Mouse (Mus musculus) myocyte (in vitro differentiated cells): Measurements from ENCODE around the gene Prkn. TPM values are rescaled to one million over a fixed set of nuclear protein-coding genes. Genes with fewer than 3 reads are reported as not detected.

ENCODE experiments used
- H3K27me3 ChIP-seq: one replicate; pipeline ENCODE4 v1.6.1; 2011; ENCODE audit not compliant: control insufficient read depth, insufficient read depth, insufficient read length
- H3K36me3 ChIP-seq: one replicate; pipeline ENCODE4 v1.6.1; 2011; ENCODE audit not compliant: control insufficient read depth, insufficient read depth
- H3K4me2 ChIP-seq: one replicate; pipeline ENCODE4 v1.6.1; 2011; ENCODE audit warnings: low read depth, control low read depth
- H3K4me3 ChIP-seq: one replicate; pipeline ENCODE4 v1.5.1; 2011; ENCODE audit warnings: mild to moderate bottlenecking, control low read depth, moderate library complexity
- H3K79me2 ChIP-seq: one replicate; pipeline ENCODE4 v1.6.1; 2011; ENCODE audit not compliant: control insufficient read depth, insufficient read depth
- H3ac ChIP-seq: one replicate; pipeline ENCODE4 v1.6.1; 2011; ENCODE audit not compliant: control insufficient read depth, insufficient read length
- CEBPB ChIP-seq: IDR thresholded peaks from 2 replicates; pipeline ENCODE4 v1.6.1; 2011; ENCODE audit warnings: mild to moderate bottlenecking, moderate library complexity; ENCODE audit not compliant: poor library complexity, insufficient read depth, severe bottlenecking
- E2F4 ChIP-seq: IDR thresholded peaks from one replicate; pipeline ENCODE4 v1.6.1; 2011; ENCODE audit warnings: mild to moderate bottlenecking, control low read depth, moderate library complexity; ENCODE audit not compliant: insufficient read depth
- MAX ChIP-seq: IDR thresholded peaks from one replicate; pipeline ENCODE4 v1.6.1; 2011; ENCODE audit warnings: low read depth, mild to moderate bottlenecking, control low read depth
- MYOD1 ChIP-seq, 3 experiments: IDR thresholded peaks; one replicate each; pipeline ENCODE4 v1.6.1; 2011; ENCODE audit warnings: control low read depth in 2 of 3, low read depth in 2 of 3, mild to moderate bottlenecking in 2 of 3, moderate library complexity in 1 of 3; ENCODE audit not compliant: insufficient read length in 2 of 3, control insufficient read depth in 1 of 3
- MYOG ChIP-seq, 3 experiments: IDR thresholded peaks; one replicate each; pipeline ENCODE4 v1.6.1; 2011; ENCODE audit warnings: control low read depth in 2 of 3, low read depth in 2 of 3, mild to moderate bottlenecking in 2 of 3; ENCODE audit not compliant: insufficient read length in 2 of 3, control insufficient read depth in 1 of 3, insufficient read depth in 1 of 3
- POLR2A ChIP-seq: IDR thresholded peaks from one replicate; pipeline ENCODE4 v1.6.1; 2011; ENCODE audit warnings: low read depth, mild to moderate bottlenecking, control low read depth, moderate library complexity; ENCODE audit not compliant: insufficient read length
- POLR2AphosphoS2 ChIP-seq: IDR thresholded peaks from one replicate; pipeline ENCODE4 v1.6.1; 2011; ENCODE audit warnings: low read depth, control low read depth; ENCODE audit not compliant: insufficient read length
- REST ChIP-seq: IDR thresholded peaks from one replicate; pipeline ENCODE4 v1.6.1; 2011; ENCODE audit warnings: mild to moderate bottlenecking, control low read depth, moderate library complexity; ENCODE audit not compliant: insufficient read depth, insufficient read length
- SRF ChIP-seq: IDR thresholded peaks from one replicate; pipeline ENCODE4 v1.6.1; 2011; ENCODE audit warnings: low read depth; ENCODE audit not compliant: control insufficient read depth, insufficient read length
- TCF12 ChIP-seq: IDR thresholded peaks from one replicate; pipeline ENCODE4 v1.6.1; 2011; ENCODE audit warnings: mild to moderate bottlenecking, control low read depth; ENCODE audit not compliant: poor library complexity, insufficient read depth, severe bottlenecking
- TCF3 ChIP-seq: IDR thresholded peaks from one replicate; pipeline ENCODE4 v1.6.1; 2011; ENCODE audit warnings: low read depth, control low read depth; ENCODE audit not compliant: insufficient read length
- USF1 ChIP-seq: IDR thresholded peaks from one replicate; pipeline ENCODE4 v1.6.1; 2011; ENCODE audit warnings: low read depth, mild to moderate bottlenecking, control low read depth, moderate library complexity
- polyA plus RNA-seq: library from polyadenylated mRNA; unstranded; fragments of >200 nt; fragmentation: generic; extraction: Trizol; gene quantifications from one replicate; pipeline ENCODE4 v1.2.1, GENCODE M21; 2012; ENCODE audit warnings: missing spikeins

Prkn gene
- polyA plus RNA-seq, 1 experiment, result 0.26 TPM

GRCm38 (mm10) chr17:11844989-11845388 lies 1004.8 kb downstream of the Prkn start:
- no peaks in the 10 kb centered on the region for H3K79me2 ChIP-seq
- no peak overlapping the region for H3K4me2 ChIP-seq
- H3K4me3 ChIP-seq, result no peak overlapping the region
- no peaks in the 10 kb centered on the region for H3K27me3 ChIP-seq
- no peaks in the 10 kb centered on the region for H3K36me3 ChIP-seq
- TF ChIP-seq SRF, result no peak
- TF ChIP-seq MYOG (IDR thresholded peaks at IDR 0.05; ENCODE audit: control insufficient read depth in 1 of 3, insufficient read depth in 1 of 3, insufficient read length in 2 of 3, low read depth in 2 of 3), result no peak
- TF ChIP-seq POLR2AphosphoS2, result no peak
- TF ChIP-seq POLR2A, result no peak
- TF ChIP-seq REST, result no peak
- no peak for TF ChIP-seq MAX
- TF ChIP-seq USF1, result no peak
- no peak for TF ChIP-seq TCF12
- TF ChIP-seq CEBPB, result no peak
- TF ChIP-seq TCF3, result no peak
- TF ChIP-seq MYOD1 (IDR thresholded peaks at IDR 0.05; ENCODE audit: control insufficient read depth in 1 of 3, insufficient read length in 2 of 3, low read depth in 2 of 3), result no peak
- no peak overlapping the region for H3ac ChIP-seq

- no peak for TF ChIP-seq POLR2AphosphoS2
- TF ChIP-seq MYOD1 (IDR thresholded peaks at IDR 0.05; ENCODE audit: control insufficient read depth in 1 of 3, insufficient read length in 2 of 3, low read depth in 2 of 3), result no peak
- no peak for TF ChIP-seq E2F4
- TF ChIP-seq TCF12, result no peak
- TF ChIP-seq CEBPB, result no peak
- no peak for TF ChIP-seq USF1
- TF ChIP-seq POLR2A, result no peak
- no peak overlapping the region for H3ac ChIP-seq
- H3K4me3 ChIP-seq, result no peak overlapping the region
- no peak overlapping the region for H3K4me2 ChIP-seq
- no peaks in the 10 kb centered on the region for H3K36me3 ChIP-seq
- no peaks in the 10 kb centered on the region for H3K79me2 ChIP-seq
- no peaks in the 10 kb centered on the region for H3K27me3 ChIP-seq
Observed at GRCm38 (mm10) chr17:11845506-11845905, 1005.3 kb downstream of the Prkn start.

- Histone ChIP-seq H3K4me3 (no peak overlapping the region), H3K79me2 (no peaks in the 10 kb centered on the region), H3ac (no peak overlapping the region), H3K36me3 (no peaks in the 10 kb centered on the region), H3K4me2 (no peak overlapping the region), H3K27me3 (no peaks in the 10 kb centered on the region)
- TF ChIP-seq REST (no peak), USF1 (no peak), TCF3 (no peak), POLR2AphosphoS2 (no peak), CEBPB (no peak)
Observed at GRCm38 (mm10) chr17:11854571-11854970, 1014.4 kb downstream of the Prkn start.

GRCm38 (mm10) chr17:11858772-11859405 lies 1018.7 kb downstream of the Prkn start:
- Histone ChIP-seq H3K36me3 (no peaks in the 10 kb centered on the region), H3K27me3 (no peaks in the 10 kb centered on the region), H3K4me2 (no peak overlapping the region), H3K4me3 (no peak overlapping the region), H3K79me2 (no peaks in the 10 kb centered on the region), H3ac (no peak overlapping the region)
- TF ChIP-seq USF1 (no peak), E2F4 (no peak), POLR2A (no peak), MYOD1 (IDR thresholded peaks at IDR 0.05; ENCODE audit: control insufficient read depth in 1 of 3, insufficient read length in 2 of 3, low read depth in 2 of 3) (no peak), SRF (no peak), POLR2AphosphoS2 (no peak), TCF3 (no peak), CEBPB (no peak), MAX (no peak), REST (no peak)

GRCm38 (mm10) chr17:11861178-11861577 lies 1021.0 kb downstream of the Prkn start:
- TF ChIP-seq CEBPB (no peak), POLR2A (no peak), MAX (no peak), E2F4 (no peak), POLR2AphosphoS2 (no peak), MYOG (IDR thresholded peaks at IDR 0.05; ENCODE audit: control insufficient read depth in 1 of 3, insufficient read depth in 1 of 3, insufficient read length in 2 of 3, low read depth in 2 of 3) (no peak), TCF12 (no peak), TCF3 (no peak), REST (no peak), MYOD1 (IDR thresholded peaks at IDR 0.05; ENCODE audit: control insufficient read depth in 1 of 3, insufficient read length in 2 of 3, low read depth in 2 of 3) (no peak), USF1 (no peak), SRF (no peak)
- H3K27me3 ChIP-seq, result no peaks in the 10 kb centered on the region
- no peaks in the 10 kb centered on the region for H3K79me2 ChIP-seq
- H3K4me3 ChIP-seq, result no peak overlapping the region
- no peak overlapping the region for H3K4me2 ChIP-seq
- H3K36me3 ChIP-seq, result no peaks in the 10 kb centered on the region
- H3ac ChIP-seq, result no peak overlapping the region
